Mouse (Mus musculus): Measurements from ENCODE around the gene Mthfd1. TPM values are rescaled to one million over a fixed set of nuclear protein-coding genes. Genes with fewer than 3 reads are reported as not detected.

The Mthfd1 gene
- polyA plus RNA-seq, 1 experiment from 2014 or later, result 30.5 TPM

DNA sequence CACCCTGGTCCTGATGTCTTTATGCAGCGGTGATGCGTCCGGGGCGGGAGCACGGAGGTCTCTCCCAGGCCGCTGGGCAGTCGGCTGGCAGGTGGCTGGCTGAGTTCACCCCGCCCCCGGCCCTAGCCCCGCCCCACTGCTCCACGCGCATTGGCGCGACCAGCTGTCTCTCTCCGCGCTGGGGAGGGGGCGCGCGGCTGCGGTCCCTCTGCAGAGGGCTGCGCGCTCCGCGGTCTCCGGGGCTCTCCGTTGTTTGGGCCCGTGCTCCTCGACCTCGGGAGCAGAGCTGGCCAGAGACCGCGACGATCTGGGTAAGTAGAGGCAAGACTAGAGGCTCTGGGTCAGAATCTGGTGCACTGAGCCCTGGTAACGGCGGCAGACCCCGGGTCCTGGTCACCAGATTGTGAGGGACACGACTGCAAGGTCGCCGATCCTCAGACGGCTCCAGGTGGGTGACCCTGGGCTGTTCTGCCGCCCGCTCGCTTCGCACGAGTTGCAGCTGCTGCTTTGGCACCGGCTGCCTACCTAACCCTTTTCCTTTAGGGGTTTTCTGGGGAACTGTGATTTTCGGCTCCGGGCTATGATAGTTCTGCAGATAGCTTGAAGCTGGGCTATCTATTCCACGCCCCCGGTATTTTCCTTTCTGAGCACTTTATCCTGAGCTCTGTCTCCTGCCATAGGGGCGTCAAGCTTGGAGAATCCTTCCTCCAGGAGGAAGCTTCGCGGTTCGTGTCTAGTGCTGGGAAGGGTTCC, 69.8 kb downstream of the Mthfd1 start, which contains the start of gene Akap5:
TSS of gene Akap5 (plus strand) at position 213 of the 753 bp plus-strand sequence.
- Histone ChIP-seq H3K9ac (peak within 1 kb of the TSS; percentile 76), H3K4me2 (replicated peaks) (peak within 1 kb of the TSS; percentile 79), H3K9me3 (ENCODE audit: control insufficient read depth, low read length) (no peaks in the 10 kb centered on the region), H3K36me3 (replicated peaks; ENCODE audit: control insufficient read depth, insufficient read depth) (peaks cover 21% of the 10 kb centered on the region), H3K4me3 (replicated peaks; ENCODE audit: low read length) (peak within 1 kb of the TSS; percentile 62), H3K27me3 (ENCODE audit: control insufficient read depth, insufficient read depth, low read length) (0 out of 2 replicates have a peak, but pooled peaks cover 5% of the 10 kb centered on the region), H3K27ac (peak within 1 kb of the TSS; percentile 69; the same call in 1 of the 2 replicates), H3K4me1 (replicated peaks; ENCODE audit: control insufficient read depth, insufficient read depth, low read length) (peaks cover 8% of the 10 kb centered on the region; the same call in 1 of the 2 replicates)
- WGBS, result 2% methylated on average over 51 of the region's 53 CpGs
- ATAC-seq (ENCODE audit: low FRiP score), result peak; percentile 99
- DNase-seq (ENCODE audit: low spot score), result peak; percentile 84

GRCm38 (mm10) chr12:76326437-76327220, 71.5 kb downstream of the Mthfd1 start:
- Histone ChIP-seq H3K27me3 (ENCODE audit: control insufficient read depth, insufficient read depth, low read length) (0 out of 2 replicates have a peak, but pooled peaks cover 5% of the 10 kb centered on the region), H3K9ac (no peak overlapping the region), H3K27ac (no peak overlapping the region), H3K4me2 (replicated peaks) (no peak overlapping the region), H3K4me3 (replicated peaks; ENCODE audit: low read length) (no peak overlapping the region), H3K36me3 (replicated peaks; ENCODE audit: control insufficient read depth, insufficient read depth) (peaks cover 6% of the 10 kb centered on the region; the same call in 1 of the 2 replicates), H3K9me3 (ENCODE audit: control insufficient read depth, low read length) (no peaks in the 10 kb centered on the region), H3K4me1 (replicated peaks; ENCODE audit: control insufficient read depth, insufficient read depth, low read length) (peaks cover 8% of the 10 kb centered on the region; the same call in 1 of the 2 replicates)
- WGBS, result 87% methylated on average over 23 of the region's 23 CpGs
- DNase-seq (ENCODE audit: low spot score), result no peak
- ATAC-seq (ENCODE audit: low FRiP score), result no peak

DNA sequence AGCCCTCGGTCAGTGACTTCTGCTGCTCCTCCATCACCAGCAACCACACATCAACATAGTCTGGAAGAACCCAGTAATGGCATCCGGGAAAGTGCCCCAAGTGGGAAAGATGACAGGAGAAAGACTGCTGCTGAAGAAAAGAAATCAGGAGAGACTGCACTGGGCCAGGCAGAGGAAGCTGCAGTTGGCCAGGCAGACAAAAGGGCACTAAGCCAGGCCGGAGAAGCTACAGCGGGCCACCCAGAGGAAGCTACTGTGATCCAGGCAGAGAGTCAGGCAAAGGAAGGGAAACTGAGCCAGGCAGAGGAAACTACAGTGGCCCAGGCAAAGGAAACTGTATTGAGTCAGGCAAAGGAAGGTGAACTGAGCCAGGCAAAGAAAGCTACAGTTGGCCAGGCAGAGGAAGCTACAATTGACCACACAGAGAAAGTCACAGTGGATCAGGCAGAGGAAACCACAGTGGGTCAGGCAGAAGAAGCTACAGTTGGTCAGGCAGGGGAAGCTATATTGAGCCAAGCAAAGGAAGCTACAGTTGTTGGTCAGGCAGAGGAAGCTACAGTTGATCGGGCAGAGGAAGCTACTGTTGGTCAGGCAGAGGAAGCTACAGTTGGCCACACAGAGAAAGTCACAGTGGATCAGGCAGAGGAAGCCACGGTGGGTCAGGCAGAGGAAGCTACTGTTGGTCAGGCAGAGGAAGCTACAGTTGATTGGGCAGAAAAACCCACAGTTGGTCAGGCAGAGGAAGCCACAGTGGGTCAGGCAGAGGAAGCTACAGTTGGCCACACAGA, 73.7 kb downstream of the Mthfd1 start:
- H3K9ac ChIP-seq, result no peak overlapping the region
- H3K4me1 ChIP-seq (replicated peaks; ENCODE audit: control insufficient read depth, insufficient read depth, low read length), result peaks cover 8% of the 10 kb centered on the region; the same call in 1 of the 2 replicates
- no peaks in the 10 kb centered on the region for H3K9me3 ChIP-seq (ENCODE audit: control insufficient read depth, low read length)
- no peak overlapping the region for H3K4me2 ChIP-seq (replicated peaks)
- 91% methylated on average over 6 of the region's 6 CpGs for WGBS
- H3K4me3 ChIP-seq (replicated peaks; ENCODE audit: low read length), result no peak overlapping the region
- ATAC-seq (ENCODE audit: low FRiP score) (no peak), DNase-seq (ENCODE audit: low spot score) (no peak)
- H3K36me3 ChIP-seq (replicated peaks; ENCODE audit: control insufficient read depth, insufficient read depth), result peaks cover 6% of the 10 kb centered on the region; the same call in 1 of the 2 replicates
- H3K27me3 ChIP-seq (ENCODE audit: control insufficient read depth, insufficient read depth, low read length), result 0 out of 2 replicates have a peak, but pooled peaks cover 5% of the 10 kb centered on the region
- no peak overlapping the region for H3K27ac ChIP-seq

GRCm38 (mm10) chr12:76333688-76334087, 78.6 kb downstream of the Mthfd1 start:
- H3K27me3 ChIP-seq (ENCODE audit: control insufficient read depth, insufficient read depth, low read length), result no peaks in the 10 kb centered on the region
- no peaks in the 10 kb centered on the region for H3K36me3 ChIP-seq (replicated peaks; ENCODE audit: control insufficient read depth, insufficient read depth)
- no peak overlapping the region for H3K4me2 ChIP-seq (replicated peaks)
- no peak overlapping the region for H3K27ac ChIP-seq
- no peak for ATAC-seq (ENCODE audit: low FRiP score)
- no peak for DNase-seq (ENCODE audit: low spot score)
- H3K4me1 ChIP-seq (replicated peaks; ENCODE audit: control insufficient read depth, insufficient read depth, low read length), result no peaks in the 10 kb centered on the region
- H3K4me3 ChIP-seq (replicated peaks; ENCODE audit: low read length), result no peak overlapping the region
- no peaks in the 10 kb centered on the region for H3K9me3 ChIP-seq (ENCODE audit: control insufficient read depth, low read length)
- 93% methylated on average over 5 of the region's 5 CpGs for whole genome bisulfite sequencing
- no peak overlapping the region for H3K9ac ChIP-seq

DNA sequence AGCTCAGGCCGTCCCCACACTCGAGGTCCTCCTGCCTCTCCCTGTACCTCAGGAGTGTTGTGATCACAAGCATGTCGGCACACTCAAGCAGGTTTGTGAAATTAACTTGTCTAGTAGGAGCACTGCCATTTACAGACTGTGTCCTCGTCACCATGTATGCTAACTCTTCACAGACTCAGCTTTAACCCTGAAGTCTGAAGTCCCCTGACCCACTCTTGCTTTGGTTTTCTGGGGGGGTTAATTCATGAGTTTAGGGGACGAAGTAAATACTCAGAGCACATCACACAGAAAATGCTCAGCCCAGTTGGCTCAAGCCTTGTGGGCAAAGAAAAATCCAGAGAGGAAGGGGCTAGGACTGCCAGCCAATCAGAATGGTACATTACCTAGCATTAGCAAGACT, 80.5 kb downstream of the Mthfd1 start:
- no peaks in the 10 kb centered on the region for H3K36me3 ChIP-seq (replicated peaks; ENCODE audit: control insufficient read depth, insufficient read depth)
- H3K9me3 ChIP-seq (ENCODE audit: control insufficient read depth, low read length), result no peaks in the 10 kb centered on the region
- WGBS, result 85% methylated on average over 5 of the region's 5 CpGs
- ATAC-seq (ENCODE audit: low FRiP score), result no peak
- no peak overlapping the region for H3K4me3 ChIP-seq (replicated peaks; ENCODE audit: low read length)
- no peaks in the 10 kb centered on the region for H3K27me3 ChIP-seq (ENCODE audit: control insufficient read depth, insufficient read depth, low read length)
- H3K4me2 ChIP-seq (replicated peaks), result no peak overlapping the region
- no peaks in the 10 kb centered on the region for H3K4me1 ChIP-seq (replicated peaks; ENCODE audit: control insufficient read depth, insufficient read depth, low read length)
- H3K9ac ChIP-seq, result no peak overlapping the region
- no peak overlapping the region for H3K27ac ChIP-seq
- DNase-seq (ENCODE audit: low spot score), result no peak

DNA sequence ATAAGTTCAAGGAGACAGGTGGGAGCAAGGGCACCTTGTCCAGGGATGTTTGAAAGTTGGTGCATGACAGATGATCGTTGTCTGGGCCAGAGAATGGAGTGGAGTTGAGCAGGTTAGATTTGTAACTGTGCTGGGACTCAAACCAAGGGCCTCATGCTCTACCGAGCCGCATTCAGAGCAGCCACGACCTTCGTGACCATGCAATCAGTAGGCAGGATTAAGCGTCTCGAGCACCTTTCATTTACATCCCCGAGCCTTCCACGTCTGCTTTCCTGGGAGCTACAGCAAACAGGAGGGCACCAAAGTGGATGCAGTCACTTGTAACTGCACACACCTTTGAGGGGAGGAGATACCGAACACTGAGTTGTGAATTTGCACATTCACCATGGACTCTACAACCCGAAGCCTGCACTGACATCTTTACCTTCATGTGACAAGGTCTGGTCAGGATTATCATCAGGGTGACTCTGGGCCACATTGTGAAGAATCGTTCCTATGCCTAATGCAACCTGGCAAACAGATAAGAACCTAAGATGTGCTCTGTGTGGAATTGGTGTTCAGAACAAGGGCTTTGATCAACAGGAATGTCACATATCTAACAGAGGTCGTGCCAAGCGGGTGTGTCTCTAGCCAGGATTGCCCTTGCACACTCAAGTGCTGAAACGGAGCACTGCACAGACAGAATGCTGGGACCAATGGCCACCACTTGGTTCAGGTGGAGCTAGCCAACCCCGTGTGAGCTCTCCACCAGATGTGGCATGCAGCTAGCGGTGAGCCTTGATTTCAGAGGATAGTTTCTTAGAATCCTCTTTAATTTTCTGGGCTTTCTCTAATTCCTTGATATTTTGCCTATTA, 81.2 kb downstream of the Mthfd1 start:
- ATAC-seq (ENCODE audit: low FRiP score), result no peak
- no peak overlapping the region for H3K9ac ChIP-seq
- H3K27ac ChIP-seq, result no peak overlapping the region
- no peak overlapping the region for H3K4me2 ChIP-seq (replicated peaks)
- 86% methylated on average over 17 of the region's 17 CpGs for WGBS
- H3K4me1 ChIP-seq (replicated peaks; ENCODE audit: control insufficient read depth, insufficient read depth, low read length), result no peaks in the 10 kb centered on the region
- DNase-seq (ENCODE audit: low spot score), result no peak
- no peaks in the 10 kb centered on the region for H3K9me3 ChIP-seq (ENCODE audit: control insufficient read depth, low read length)
- H3K27me3 ChIP-seq (ENCODE audit: control insufficient read depth, insufficient read depth, low read length), result no peaks in the 10 kb centered on the region
- no peaks in the 10 kb centered on the region for H3K36me3 ChIP-seq (replicated peaks; ENCODE audit: control insufficient read depth, insufficient read depth)
- H3K4me3 ChIP-seq (replicated peaks; ENCODE audit: low read length), result no peak overlapping the region

DNA sequence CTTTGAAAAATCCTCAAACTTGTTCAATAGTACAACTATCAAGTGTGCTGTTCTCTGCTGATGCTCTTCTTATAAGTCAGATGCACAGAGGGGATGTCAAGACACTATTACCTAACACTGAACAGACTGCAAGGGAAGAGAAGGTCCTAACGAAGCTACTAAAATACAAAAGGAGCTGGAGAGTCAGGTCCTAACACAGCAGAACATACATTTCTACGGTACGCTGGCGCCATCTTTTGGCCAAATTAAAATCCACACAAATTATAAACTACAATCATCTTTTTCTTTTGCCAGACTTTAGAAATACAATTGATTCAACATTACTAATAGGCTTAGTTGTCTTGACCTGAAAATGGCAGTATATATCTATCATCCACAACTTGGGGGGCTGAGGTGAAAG, 86.0 kb downstream of the Mthfd1 start:
- 6% methylated on average over 4 of the region's 4 CpGs for whole genome bisulfite sequencing
- no peak overlapping the region for H3K9ac ChIP-seq
- H3K27ac ChIP-seq, result no peak overlapping the region
- H3K9me3 ChIP-seq (ENCODE audit: control insufficient read depth, low read length), result no peaks in the 10 kb centered on the region
- no peaks in the 10 kb centered on the region for H3K27me3 ChIP-seq (ENCODE audit: control insufficient read depth, insufficient read depth, low read length)
- H3K4me2 ChIP-seq (replicated peaks), result no peak overlapping the region
- H3K36me3 ChIP-seq (replicated peaks; ENCODE audit: control insufficient read depth, insufficient read depth), result 0 out of 2 replicates have a peak, but pooled peaks cover 12% of the 10 kb centered on the region
- ATAC-seq (ENCODE audit: low FRiP score) (no peak), DNase-seq (ENCODE audit: low spot score) (peak; percentile 85)
- H3K4me1 ChIP-seq (replicated peaks; ENCODE audit: control insufficient read depth, insufficient read depth, low read length), result no peaks in the 10 kb centered on the region
- H3K4me3 ChIP-seq (replicated peaks; ENCODE audit: low read length), result no peak overlapping the region

GRCm38 (mm10) chr12:76345759-76346455, 90.8 kb downstream of the Mthfd1 start:
- no peaks in the 10 kb centered on the region for H3K9me3 ChIP-seq (ENCODE audit: control insufficient read depth, low read length)
- no peaks in the 10 kb centered on the region for H3K27me3 ChIP-seq (ENCODE audit: control insufficient read depth, insufficient read depth, low read length)
- DNase-seq (ENCODE audit: low spot score) (no peak), ATAC-seq (ENCODE audit: low FRiP score) (no peak)
- WGBS, result 76% methylated on average over 6 of the region's 6 CpGs
- H3K4me2 ChIP-seq (replicated peaks), result no peak overlapping the region
- H3K9ac ChIP-seq, result no peak overlapping the region
- H3K4me1 ChIP-seq (replicated peaks; ENCODE audit: control insufficient read depth, insufficient read depth, low read length), result no peaks in the 10 kb centered on the region
- peaks cover 45% of the 10 kb centered on the region for H3K36me3 ChIP-seq (replicated peaks; ENCODE audit: control insufficient read depth, insufficient read depth)
- H3K4me3 ChIP-seq (replicated peaks; ENCODE audit: low read length), result no peak overlapping the region
- H3K27ac ChIP-seq, result no peak overlapping the region
